Mouse (Mus musculus) A20 (cell line): ENCODE measurements at regions not wholly inside any gene's neighbourhood (a gene's known extent, or its start where the extent isn't known, plus 50 kb on each side); places are given as distances from the start of the nearest gene placed in this dataset.
A peak's percentile ranks its signal among the peaks of the same experiment; 100 is the strongest.

ENCODE experiments used
- DNase-seq: peaks from one replicate; pipeline ENCODE4 v3.0.0-alpha.2; 2011; ENCODE audit warnings: low read depth, low spot score

DNA sequence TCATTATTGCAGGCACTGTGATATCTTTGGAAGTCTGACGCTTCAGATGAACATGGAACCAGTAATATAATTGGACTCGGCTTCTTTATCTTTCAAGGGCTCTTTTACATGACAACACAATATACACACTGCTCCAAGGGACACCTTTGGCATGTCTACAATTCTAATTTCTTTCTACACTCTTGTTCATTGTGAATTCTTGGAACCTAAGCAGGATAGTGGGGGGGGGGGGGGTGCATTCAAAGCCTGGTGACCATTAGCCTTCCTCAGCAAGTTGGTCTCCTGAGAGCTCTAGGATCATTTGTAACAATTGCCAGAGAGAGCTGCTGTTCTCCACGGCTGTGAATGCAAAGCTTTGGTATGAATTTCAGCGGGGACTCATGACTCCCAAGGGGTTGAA is 252.2 kb upstream of the Zeb2 start:
- no peak for DNase-seq

DNA sequence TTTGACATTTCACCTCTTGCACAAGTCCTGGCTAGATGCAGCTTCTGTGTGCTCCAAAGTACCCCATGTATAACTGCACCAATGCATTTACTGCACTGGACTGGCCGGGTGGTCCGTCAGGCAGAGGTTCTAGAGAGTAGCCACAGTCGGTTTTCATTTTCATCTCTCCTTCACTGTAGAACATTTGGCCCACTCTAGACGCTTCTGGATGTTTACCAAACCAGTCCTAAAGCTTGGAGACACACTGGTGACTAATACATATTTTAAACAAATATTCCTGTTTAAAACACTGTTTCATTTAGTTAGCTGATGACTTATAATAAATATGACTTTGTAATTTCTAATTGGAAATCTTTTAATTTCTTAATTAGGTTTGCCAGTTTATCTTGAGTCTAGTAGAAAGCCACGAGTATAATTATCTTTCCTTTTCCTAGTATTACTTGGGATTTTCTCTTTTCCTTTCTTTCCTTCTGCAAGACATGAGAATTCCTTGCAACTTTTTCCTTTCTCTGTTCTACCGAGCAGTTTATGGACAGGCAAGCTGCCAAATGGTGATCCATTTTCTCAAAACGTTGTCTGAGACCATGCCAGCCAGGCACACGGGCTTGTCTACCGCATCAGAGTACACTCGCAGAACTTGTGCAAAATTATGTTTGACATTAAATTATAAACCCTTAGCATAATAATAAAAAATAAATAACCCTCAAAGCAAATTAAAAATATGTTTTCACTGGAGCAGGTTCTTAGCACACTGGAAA is 250.4 kb upstream of the Zeb2 start:
- DNase-seq: no peak

DNA sequence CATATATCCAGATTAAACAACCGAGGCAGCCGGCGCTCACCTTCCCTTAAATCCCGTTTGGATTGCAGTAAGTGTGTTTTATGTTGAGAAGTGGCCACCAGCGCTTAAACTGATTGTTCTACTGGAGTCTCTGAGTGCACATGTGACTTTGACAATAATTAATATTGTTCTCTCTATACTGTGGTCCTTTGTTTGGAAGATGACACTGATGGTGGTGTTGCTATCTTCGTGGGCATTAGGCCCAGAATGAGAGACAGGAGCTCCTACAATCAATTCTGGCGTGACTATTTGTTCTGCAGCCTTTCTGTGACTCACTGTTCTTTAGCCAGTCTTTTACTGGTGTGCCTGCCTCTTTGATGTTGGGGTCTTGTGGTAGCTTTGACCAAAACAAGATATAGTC is 240.1 kb upstream of the Zeb2 start:
- no peak for DNase-seq

DNA sequence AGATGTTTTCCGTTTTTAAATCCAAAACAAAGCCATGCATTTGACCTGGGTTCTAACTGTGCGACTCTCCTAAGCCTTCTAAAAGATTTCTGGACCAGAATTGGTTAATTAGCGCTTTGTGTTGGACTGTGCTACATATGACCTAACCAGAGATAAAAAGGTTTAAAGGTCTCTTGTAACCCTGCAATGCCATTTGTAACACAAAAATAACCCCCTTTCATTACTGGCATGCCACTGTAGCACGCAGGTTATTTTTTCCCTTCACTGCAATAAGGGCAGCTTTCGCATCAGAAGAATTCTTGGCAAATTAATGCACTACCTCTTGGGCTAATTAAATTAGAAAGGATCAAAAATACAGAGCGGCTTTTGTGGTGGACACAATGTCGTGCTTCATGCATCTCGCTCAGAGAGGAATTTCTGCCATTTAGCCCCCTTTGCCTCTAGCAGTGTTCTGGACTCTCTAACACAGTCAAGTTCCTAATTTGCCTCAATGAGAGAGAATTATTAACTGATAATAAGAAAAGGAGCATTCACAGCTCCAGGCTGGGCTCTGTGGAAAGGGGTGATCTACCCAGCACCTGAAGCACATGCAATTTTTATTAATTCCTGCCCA is 239.5 kb upstream of the Zeb2 start:
- no peak for DNase-seq

DNA sequence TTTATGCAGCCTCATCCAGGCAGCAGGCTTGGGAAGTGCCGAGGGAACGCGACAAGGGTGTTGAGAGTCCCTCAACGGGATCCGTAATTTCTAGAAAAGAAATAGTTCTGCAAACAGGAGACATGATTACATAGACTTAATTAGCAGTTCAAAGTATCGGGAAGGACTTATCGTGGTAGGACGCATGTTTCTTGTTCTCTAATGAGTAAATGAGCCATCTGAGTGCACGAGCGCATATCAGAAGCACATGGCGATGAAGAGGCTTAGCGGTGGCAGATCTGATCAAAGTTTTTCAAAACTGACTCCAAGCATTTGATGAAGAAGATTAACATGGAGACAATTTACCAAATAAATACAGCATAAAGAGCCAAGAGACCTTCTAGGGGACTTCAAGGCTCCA is 238.8 kb upstream of the Zeb2 start:
- DNase-seq: no peak

DNA sequence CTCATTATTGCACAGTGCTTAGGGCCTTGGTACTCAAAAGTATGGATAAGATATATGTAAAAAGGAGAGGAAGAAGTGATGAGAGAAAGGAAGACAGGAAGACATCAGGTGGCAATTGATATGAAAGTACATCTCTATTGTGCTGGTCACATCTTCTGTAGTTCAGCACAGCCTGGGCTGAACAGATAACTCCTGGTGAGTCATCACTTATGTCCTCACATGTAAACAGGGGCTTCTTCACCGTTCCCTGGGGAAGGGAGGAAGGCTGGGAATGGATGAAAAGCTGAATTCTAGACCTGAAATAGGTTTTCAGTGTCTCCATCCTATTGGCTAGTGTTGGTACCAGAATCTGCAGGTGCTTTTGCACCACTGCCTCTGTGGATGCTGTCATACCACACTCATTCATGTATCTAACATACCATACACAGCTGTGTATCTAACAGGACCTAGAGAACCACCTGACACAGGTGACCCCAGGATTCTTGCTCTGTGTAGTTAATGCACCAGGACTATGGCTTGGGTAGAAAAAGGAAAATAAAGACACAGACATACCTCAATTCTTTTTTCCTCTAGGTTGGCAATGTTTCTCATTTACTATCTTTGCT is 234.4 kb upstream of the Zeb2 start:
- DNase-seq: no peak

DNA sequence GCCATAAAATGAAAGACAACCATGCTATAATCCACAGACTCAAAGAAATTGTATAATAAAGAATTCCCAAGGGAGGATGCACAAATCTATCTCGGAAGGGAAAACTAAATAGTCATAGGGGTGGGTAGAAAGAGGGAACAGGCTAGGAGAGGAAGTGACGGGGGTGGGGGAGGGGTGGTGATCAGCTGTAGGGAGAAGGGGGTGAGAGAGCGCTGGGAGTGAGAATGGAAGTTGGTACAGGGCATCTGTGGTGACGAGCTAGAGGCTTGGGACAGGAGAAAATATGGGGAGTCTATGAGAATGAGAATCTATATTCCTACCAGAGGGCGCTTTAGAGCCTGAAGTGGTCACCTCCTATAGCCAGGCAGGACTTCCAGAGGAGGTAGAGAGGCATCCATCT is 229.2 kb upstream of the Zeb2 start:
- DNase-seq: no peak

DNA sequence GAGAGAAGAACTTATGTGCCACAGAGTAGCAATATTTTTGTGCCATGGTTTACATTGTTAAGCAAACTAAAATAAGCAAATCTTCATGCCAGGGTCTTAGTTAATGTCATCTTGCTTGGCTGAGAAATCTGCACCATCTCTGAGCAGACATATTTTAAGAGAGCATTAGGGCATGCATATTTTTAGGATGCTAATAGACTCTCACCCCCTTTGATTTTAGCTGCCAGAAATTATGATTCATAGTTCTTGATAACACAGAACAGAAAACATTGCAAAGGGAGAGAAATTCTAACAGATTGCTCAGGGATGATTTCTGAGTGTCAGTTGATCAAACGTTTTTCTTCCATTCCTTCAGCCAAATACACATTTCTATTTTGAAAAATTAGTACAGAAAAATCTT is 222.7 kb upstream of the Zeb2 start:
- no peak for DNase-seq

DNA sequence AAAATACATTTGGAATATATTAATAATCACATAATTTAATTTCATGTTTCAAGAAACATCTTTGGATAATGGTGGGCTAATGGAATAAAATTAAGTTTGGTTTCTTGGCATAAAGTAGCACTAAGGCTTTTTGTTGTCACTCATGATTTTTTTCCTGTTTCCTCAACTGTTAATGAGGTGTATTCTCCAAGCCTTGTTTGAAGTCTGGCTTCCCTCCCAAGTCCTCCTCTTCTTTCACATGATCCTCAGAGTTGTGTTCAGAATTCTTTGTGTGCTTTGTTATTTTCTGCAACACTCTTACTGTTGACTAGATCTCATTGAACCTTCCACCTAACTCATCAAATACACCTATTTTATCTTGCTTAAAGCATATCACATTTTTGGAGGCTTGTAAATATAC is 221.6 kb upstream of the Zeb2 start:
- no peak for DNase-seq

DNA sequence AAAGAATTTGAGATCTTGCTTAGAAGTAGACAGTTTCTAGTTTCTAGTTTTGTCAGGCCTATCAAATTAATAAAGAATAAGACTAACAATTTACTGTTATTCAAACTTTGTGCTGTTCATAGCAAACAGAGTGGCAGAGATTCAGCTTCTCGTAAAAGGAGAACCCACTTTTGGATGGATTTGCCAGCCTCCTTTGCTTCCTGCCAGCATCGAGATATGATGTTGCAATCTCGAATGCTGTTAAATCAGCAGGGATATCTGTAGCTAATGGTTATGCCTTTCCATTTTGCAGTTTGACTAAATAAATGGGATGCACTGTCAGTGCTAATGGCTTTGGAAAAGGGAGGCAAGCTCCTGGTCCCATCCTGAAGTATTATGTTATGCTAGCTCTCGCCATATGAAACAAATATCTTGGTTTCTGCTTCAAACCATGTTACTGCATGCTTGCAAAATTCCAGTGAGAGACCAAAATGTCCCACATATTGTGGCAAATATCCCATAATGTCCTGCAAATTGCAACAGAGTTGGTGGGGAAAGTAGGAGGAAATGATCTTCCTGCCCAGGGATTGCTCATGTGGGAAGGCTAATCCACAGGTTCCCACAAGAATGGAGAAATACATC is 199.9 kb upstream of the Zeb2 start:
- no peak for DNase-seq

DNA sequence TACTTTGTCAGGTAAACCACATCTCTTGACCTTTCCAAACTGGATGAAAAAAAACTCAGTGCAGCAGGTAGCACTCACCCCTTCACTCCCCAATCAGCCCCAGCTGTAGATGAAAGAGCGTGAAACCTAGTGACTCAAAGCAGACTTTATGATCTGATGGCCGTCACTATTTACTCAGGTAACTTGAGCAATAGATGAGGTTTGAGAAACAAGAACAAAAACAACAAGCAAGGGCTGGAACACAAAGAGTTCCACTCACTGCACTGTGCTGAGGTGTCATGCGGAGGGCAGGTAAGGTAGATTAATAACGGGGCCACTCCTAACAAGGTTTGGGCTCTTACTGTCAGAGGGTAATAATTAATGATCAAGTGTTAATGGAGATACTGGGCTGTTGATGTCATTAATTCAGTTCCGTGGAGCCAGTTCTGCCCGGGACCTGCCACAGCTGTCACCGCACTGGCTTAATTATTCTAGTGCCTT is 170.4 kb upstream of the Zeb2 start:
- no peak for DNase-seq

DNA sequence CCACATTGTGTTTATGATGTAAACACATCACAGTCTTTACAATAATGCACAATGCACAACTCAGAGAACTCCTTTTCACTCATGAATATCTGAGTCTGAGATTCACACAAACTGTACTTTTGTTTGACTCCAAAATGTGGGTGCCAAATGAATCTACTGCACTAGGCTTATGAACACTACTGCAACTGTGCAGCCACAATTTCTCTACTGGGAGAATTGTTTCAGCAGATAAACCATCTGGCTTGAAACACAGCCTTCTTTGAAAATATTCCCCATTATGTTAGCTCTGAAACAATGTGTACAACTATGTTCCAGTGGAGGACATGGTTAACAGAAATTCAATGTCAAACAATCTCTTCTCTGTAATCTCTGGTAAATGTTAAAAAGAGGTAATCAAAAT is 166.6 kb upstream of the Zeb2 start:
- no peak for DNase-seq

DNA sequence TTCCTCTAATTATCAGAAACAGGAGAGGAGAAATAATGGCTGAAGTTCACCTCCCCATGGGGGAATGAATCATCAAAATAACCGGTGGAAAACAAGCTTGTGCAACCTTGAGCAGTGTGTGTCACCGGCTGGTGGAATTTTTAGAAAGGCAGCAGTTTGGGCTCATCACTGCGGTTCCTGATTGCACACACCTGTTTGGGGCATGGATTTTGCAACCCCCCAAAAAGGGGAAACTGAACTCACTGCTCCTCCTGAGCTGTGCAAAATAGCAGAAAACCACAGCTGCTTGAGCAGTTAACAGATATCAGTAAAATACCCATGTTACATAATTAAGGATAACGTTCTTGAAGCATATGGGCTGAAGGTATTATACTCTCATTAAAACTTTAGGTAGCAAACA is 162.3 kb upstream of the Zeb2 start:
- peak; percentile 91 for DNase-seq

DNA sequence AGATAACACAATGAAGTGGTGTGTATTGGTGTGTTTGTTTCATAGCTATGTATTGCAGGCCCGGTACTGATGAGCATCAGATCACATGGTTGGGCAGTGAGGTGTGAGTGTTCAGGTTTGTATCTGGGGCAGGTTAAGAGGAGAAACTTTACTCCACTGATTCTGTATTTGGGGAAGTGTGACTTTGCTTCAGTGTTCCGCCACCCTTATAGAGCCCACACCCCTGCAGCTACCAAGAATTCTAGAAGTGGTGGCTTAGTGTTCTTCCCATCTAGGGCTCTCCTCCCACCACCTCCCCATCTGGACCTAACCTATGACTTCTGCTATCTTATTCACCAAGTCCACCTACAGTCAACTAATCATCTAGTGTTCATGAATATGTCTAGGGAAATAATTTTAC is 160.4 kb upstream of the Zeb2 start:
- DNase-seq: peak; percentile 52

DNA sequence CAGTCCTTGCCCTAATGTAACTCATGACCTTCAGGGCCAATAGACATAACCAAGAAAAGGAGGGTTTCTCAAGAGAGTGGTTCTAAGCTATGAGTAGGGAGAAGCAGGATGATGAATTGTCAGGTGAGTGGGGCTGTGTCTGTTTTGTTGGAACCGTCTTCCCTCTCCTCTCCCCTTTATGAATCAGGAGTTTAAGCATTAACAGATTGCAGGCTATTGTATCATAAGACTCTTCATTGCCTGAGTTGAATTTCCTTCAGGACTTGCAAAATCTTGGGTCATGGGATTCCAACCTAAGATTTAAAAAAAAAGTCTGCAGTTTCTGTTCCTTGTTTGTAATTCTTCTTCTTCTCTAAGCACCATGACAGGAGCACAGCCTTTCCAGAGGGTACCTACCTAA is 159.5 kb upstream of the Zeb2 start:
- DNase-seq: no peak

DNA sequence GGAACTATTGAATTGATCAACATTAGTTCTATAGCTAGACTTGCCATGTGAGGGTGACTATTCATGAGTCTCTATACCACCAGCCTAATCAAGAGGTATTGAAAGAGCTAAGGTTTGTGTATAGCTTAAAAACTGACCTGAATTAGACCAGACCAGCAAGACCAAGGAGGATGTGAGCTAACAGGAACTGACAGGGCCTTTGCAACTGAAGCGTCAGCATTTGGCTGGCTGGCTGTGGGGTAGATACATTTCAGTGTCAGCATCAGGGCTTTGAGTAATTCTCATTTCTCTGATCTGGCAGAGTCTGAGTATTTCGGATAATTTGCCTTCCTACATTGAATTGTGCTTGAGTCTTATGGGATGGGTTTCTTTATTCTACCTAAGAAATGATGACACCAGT is 152.8 kb upstream of the Zeb2 start:
- DNase-seq: no peak

DNA sequence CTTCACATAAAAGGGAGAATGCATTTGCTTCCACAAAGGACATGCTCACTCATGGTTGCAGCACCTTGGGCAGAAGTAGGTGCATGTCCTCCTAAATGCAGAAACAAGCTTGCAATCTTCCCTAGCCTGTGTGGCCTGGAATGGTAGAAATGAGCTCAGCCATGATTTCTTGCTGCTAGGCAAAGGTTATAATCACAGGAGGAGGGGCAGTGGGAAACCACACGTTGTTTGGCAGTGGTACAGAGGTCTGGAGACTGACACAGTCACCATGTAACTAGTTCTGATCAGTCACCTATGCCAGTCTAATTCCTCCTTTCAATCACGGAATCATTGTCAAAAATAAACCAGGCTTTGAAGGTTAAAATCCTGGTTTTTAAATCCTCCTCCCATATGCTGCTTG is 148.6 kb upstream of the Zeb2 start:
- DNase-seq: no peak

DNA sequence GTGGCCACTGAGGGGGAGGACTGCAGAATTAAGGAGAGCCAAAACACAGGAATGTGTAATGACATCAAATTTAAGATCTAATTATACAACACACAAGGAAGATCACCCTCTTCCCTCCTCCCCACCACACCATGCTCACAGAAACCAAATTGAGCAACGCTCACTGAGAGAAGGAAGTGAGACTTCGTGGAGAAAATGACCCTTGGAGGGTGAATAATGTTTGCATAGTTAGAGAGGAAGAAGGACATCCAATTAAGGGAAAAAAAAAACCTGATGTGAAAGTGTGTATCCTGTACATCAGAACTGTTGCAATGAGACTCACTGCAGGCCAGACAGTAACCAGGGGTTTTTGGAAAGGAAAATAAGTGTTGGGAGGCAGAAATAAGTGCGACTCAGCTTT is 144.8 kb upstream of the Zeb2 start:
- DNase-seq: peak; percentile 59

DNA sequence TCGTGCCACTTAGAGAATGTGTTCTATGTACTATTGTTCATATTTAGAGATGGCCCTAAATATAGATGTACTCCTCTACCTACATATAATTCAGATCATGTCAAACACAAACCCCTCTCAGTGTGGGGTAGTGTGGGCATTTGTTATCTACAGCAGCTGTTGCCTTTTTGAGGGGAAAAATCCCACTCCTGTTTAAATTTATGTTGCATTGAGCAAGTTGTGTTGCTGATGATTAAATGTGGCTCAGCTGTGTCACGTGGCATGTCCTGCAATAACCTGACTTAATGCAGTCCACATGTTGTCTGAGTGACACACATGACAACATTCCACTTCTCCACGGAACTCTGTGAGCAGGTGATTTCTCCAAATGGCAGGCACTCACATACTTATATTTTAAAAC is 141.7 kb upstream of the Zeb2 start:
- DNase-seq: no peak

DNA sequence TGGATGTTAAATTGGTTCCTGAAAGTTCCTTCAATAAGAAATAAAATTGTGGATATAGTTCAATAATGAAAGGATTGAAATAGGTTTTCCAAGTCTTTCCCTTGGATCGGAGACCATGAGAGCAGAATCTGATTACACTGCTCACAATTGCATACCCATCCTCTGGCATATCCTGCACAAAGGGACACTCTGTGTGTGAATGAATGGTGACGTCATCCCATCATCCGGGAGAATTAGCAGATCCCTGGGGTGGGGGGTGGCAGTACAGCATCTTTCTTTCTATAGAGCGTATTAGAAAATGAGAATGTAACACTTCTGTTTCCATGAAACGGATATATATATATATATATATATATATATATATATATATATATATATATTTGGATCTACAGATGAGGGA is 139.2 kb upstream of the Zeb2 start:
- DNase-seq: no peak

DNA sequence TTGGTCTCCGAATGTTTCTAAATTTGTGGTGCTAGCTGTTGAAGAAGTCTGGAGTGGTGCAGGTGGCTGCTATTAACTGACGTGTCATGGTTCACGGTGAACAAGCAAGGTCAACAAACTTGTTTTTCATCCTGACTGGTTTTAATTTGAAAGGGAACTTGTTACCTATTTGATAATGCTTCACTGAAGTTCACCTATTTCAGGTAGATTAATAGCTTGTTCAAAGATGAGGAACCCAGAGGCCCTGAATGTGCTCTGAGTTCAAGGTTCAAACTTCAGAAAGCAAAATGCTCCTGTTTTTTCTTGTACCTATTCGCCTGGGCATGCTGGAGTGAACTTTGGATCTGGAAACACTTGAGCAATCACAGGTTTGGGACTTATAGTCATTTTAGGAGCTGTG is 136.7 kb upstream of the Zeb2 start:
- DNase-seq: peak; percentile 39

DNA sequence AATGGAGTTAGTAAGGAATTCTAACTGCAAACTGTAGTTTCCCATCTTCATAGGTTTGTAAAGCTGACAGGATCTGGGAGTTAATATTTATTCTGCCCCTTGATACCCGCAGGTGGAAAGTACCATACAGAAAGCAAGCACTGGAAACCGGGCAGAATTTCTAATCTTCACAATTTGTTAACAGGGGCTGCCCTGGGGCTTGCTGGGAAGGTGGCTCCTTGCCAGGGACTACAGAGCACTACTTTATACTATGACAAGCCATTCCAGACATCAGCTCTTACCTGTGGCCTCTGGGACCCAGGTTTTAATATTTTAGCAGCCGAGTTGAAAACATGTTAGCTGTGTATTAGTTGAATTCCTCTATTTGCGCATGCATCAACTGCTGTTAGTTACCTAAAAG is 135.1 kb upstream of the Zeb2 start:
- no peak for DNase-seq

DNA sequence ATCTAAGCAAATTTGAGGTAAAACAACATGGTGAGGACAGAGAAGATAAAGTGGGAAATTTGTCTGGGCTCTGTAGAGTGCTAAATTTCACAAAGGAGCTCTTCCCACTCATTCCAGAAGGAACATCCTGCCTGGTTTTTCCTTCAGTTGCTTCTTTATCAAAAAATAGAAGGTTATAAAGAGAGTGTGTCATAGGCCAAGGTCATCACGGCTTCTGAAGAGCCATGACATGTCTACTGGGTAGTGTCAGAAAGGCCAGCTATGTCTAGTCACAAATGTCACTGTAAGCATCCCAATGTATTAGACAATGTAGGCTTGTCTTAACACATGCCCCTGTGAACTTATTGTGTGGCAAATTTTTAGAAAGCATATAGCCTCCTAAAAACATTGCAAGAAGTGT is 132.5 kb upstream of the Zeb2 start:
- no peak for DNase-seq
